In the genomic region with DNA sequence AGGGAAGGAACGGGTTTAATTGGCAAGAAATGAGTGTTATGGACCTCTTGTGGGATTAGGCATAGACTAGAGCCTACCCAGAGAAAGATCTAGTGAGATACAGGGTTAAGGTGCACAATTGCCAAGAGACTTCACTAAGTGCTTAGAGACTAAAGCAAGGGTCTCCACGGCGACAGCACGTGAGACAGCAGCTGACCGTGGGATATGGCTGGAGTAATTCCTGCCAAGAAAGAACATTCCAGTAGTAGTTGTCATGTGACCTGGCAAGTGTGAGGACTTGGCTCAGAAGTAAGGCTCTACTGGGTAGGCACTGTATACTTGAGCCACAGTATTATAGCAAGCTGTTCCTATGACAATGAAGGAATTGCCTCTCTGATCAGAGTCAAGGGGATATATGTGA, we compare ENCODE assay signal across 10 mouse cellular contexts. TPM values are rescaled to one million over a fixed set of nuclear protein-coding genes. Genes with fewer than 3 reads are reported as not detected.
DNase-seq lines count a peak whose midpoint lies in the region; ATAC-seq lines count a peak whose summit lies in the region.
"Had no signal": no experiment of that assay in that cellular context is flagged by ENCODE, and none has a peak within 500 bp of the region (broad histone marks: within the 10 kb centered on the region; RNA-seq: fewer than 3 reads in every experiment).

No protein-coding gene starts in this region.

- H3K36me3 ChIP-seq in hindbrain, embryonic 16.5 days (ENCODE audit: control insufficient read depth, insufficient read depth, low read length), result no peaks in the 10 kb centered on the region
- peaks cover 8% of the 10 kb centered on the region; the same call in 1 of the 2 replicates for H3K36me3 ChIP-seq in hindbrain, embryonic 12.5 days
- H3K36me3 ChIP-seq in heart, embryonic 13.5 days, result 0 out of 2 replicates have a peak, but pooled peaks cover 4% of the 10 kb centered on the region
- H3K36me3 ChIP-seq in lung, embryonic 15.5 days, result no peaks in the 10 kb centered on the region

- H3K4me1 ChIP-seq in hindbrain, embryonic 16.5 days (ENCODE audit: control insufficient read depth, insufficient read depth, low read depth, low read length), result no peaks in the 10 kb centered on the region; the same call in 1 of the 2 replicates
- peaks cover 6% of the 10 kb centered on the region; the same call in 1 of the 2 replicates for H3K4me1 ChIP-seq in hindbrain, embryonic 12.5 days
- peaks cover 29% of the 10 kb centered on the region for H3K4me1 ChIP-seq in heart, embryonic 13.5 days
- peaks cover 12% of the 10 kb centered on the region for H3K4me1 ChIP-seq in lung, embryonic 15.5 days

- 46% methylated on average over 5 of the region's 5 CpGs for WGBS in hindbrain, embryonic 16.5 days
- 76% methylated on average over 5 of the region's 5 CpGs for WGBS in hindbrain, embryonic 12.5 days
- WGBS in heart, embryonic 13.5 days, result 49% methylated on average over 5 of the region's 5 CpGs
- WGBS in lung, embryonic 15.5 days, result 36% methylated on average over 5 of the region's 5 CpGs

- no peaks in the 10 kb centered on the region for H3K27me3 ChIP-seq in hindbrain, embryonic 16.5 days (replicated peaks; ENCODE audit: control insufficient read depth, insufficient read depth, low read length)
- H3K27me3 ChIP-seq in hindbrain, embryonic 12.5 days, result no peaks in the 10 kb centered on the region
- no peaks in the 10 kb centered on the region for H3K27me3 ChIP-seq in heart, embryonic 13.5 days (replicated peaks)
- no peaks in the 10 kb centered on the region for H3K27me3 ChIP-seq in lung, embryonic 15.5 days

- ATAC-seq in hindbrain, embryonic 16.5 days, result peak; percentile 92
- no peak for ATAC-seq in hindbrain, embryonic 12.5 days (ENCODE audit: low FRiP score)
- ATAC-seq in heart, embryonic 13.5 days (ENCODE audit: extremely low read depth, insufficient number of reproducible peaks, low FRiP score, low TSS enrichment), result no peak; the same call in 1 of the 2 replicates
- peak; percentile 91 for ATAC-seq in lung, embryonic 15.5 days (ENCODE audit: borderline replicate concordance, extremely low read depth, low FRiP score, low TSS enrichment)
- no peak for ATAC-seq in cerebellum, adult (ENCODE audit: insufficient number of reproducible peaks, low FRiP score, low TSS enrichment)

- no peaks in the 10 kb centered on the region for H3K9me3 ChIP-seq in hindbrain, embryonic 16.5 days (ENCODE audit: control insufficient read depth, low read length)
- no peaks in the 10 kb centered on the region for H3K9me3 ChIP-seq in hindbrain, embryonic 12.5 days (replicated peaks)
- H3K9me3 ChIP-seq in heart, embryonic 13.5 days, result no peaks in the 10 kb centered on the region
- no peaks in the 10 kb centered on the region for H3K9me3 ChIP-seq in lung, embryonic 15.5 days

- H3K4me2 ChIP-seq in hindbrain, embryonic 16.5 days (ENCODE audit: low read length), result no peak overlapping the region
- no peak overlapping the region for H3K4me2 ChIP-seq in hindbrain, embryonic 12.5 days (replicated peaks)
- no peak overlapping the region for H3K4me2 ChIP-seq in heart, embryonic 13.5 days
- no peak overlapping the region for H3K4me2 ChIP-seq in lung, embryonic 15.5 days

- H3K4me3 ChIP-seq in hindbrain, embryonic 16.5 days (ENCODE audit: low read length), result no peak overlapping the region
- H3K4me3 ChIP-seq in hindbrain, embryonic 12.5 days, result no peak overlapping the region
- H3K4me3 ChIP-seq in heart, embryonic 13.5 days, result no peak overlapping the region
- no peak overlapping the region for H3K4me3 ChIP-seq in lung, embryonic 15.5 days

- no peak overlapping the region for H3K9ac ChIP-seq in hindbrain, embryonic 16.5 days (ENCODE audit: low read depth, low read length)
- no peak overlapping the region for H3K9ac ChIP-seq in hindbrain, embryonic 12.5 days
- H3K9ac ChIP-seq in heart, embryonic 13.5 days, result no peak overlapping the region
- H3K9ac ChIP-seq in lung, embryonic 15.5 days, result no peak overlapping the region

- no peak overlapping the region for H3K27ac ChIP-seq in hindbrain, embryonic 16.5 days (ENCODE audit: low read depth, low read length)
- no peak overlapping the region for H3K27ac ChIP-seq in hindbrain, embryonic 12.5 days
- peak overlapping the region; percentile 48; the same call in 1 of the 2 replicates for H3K27ac ChIP-seq in heart, embryonic 13.5 days (replicated peaks)
- peak overlapping the region; percentile 43; the same call in 1 of the 2 replicates for H3K27ac ChIP-seq in lung, embryonic 15.5 days

- DNase-seq in brain, adult 2 months (ENCODE audit: low read depth, low spot score), result peak; percentile 23
- DNase-seq in cerebellum, adult 11-12 months, result no peak
- DNase-seq in thymus, postnatal 36 days, result no peak
- DNase-seq: layer of hippocampus, adult 9-11 months; spleen, adult 18-20 months had no signal

RNA-seq across cellular contexts. Expression of a gene that starts 47.1 kb away (rescaled TPM):
- polyA plus RNA-seq in hindbrain, embryonic 16.5 days (2015; fragmentation: Nextera tagmentation; extraction: Ambion mirVana), result 350 and 375 TPM in 2 replicates
- 672 and 677 TPM in 2 replicates for polyA plus RNA-seq in hindbrain, embryonic 12.5 days (2016; fragmentation: Nextera tagmentation; extraction: Ambion mirVana)
- polyA plus RNA-seq in heart, embryonic 13.5 days (2015; fragmentation: Nextera tagmentation; extraction: Ambion mirVana), result 317 and 335 TPM in 2 replicates
- 552 and 563 TPM in 2 replicates for polyA plus RNA-seq in lung, embryonic 15.5 days (2015; fragmentation: Nextera tagmentation; extraction: Ambion mirVana)

Comparison
In these comparisons a context has a peak if more than half of its experiments do, and no peak if none do; other contexts are left out.
1. ATAC-seq: peak in hindbrain, embryonic 16.5 days (single experiment) and lung, embryonic 15.5 days (single experiment); none in hindbrain, embryonic 12.5 days (single experiment), heart, embryonic 13.5 days (single experiment) and cerebellum, adult (single experiment).
2. H3K27ac ChIP-seq: peak in heart, embryonic 13.5 days (single experiment) and lung, embryonic 15.5 days (single experiment); none in hindbrain, embryonic 16.5 days (single experiment) and hindbrain, embryonic 12.5 days (single experiment).